Mouse (Mus musculus): Measurements from ENCODE around the gene Rabgap1l. TPM values are rescaled to one million over a fixed set of nuclear protein-coding genes. Genes with fewer than 3 reads are reported as not detected.

Rabgap1l gene
- polyA plus RNA-seq, 1 experiment from 2014 or later, result 12.0 TPM

- no peaks in the 10 kb centered on the region for H3K9me3 ChIP-seq (replicated peaks; ENCODE audit: low read length)
- no peak for DNase-seq (ENCODE audit: low spot score)
- ATAC-seq (replicated peaks; ENCODE audit: low FRiP score, low read depth), result no peak
- WGBS, result 83% methylated on average over 8 of the region's 8 CpGs
- H3K27ac ChIP-seq, result no peak overlapping the region
- H3K27me3 ChIP-seq (ENCODE audit: insufficient read depth, low read length), result no peaks in the 10 kb centered on the region
- no peak overlapping the region for H3K9ac ChIP-seq (ENCODE audit: low read depth, low read length)
- no peak for TF ChIP-seq CTCF (IDR thresholded peaks at IDR 0.05; ENCODE audit: low read depth)
- no peaks in the 10 kb centered on the region for H3K4me1 ChIP-seq (replicated peaks; ENCODE audit: insufficient read depth, low read length)
- H3K4me3 ChIP-seq (replicated peaks; ENCODE audit: low read depth, low read length), result no peak overlapping the region
- no peaks in the 10 kb centered on the region for H3K36me3 ChIP-seq (ENCODE audit: insufficient read depth, low read length)
- H3K4me2 ChIP-seq (ENCODE audit: low read length), result no peak overlapping the region
These were observed 616.1 kb downstream of the Rabgap1l start for GRCm38 (mm10) chr1:160176903-160177302.

MicroRNAs within 50 kb of the gene (microRNA counts, 519-probe panel; counts per million panel counts)
- microRNA mmu-miR-1927, result 330 counts per million, percentile 68 among the panel's probes with 10 or more counts

Small RNA genes within 50 kb of the gene (microRNA-seq; reads per million reads assigned to microRNA genes)
- gene Mir1927, result 1.2 reads per million

Other genes starting within 250 kb of the Rabgap1l start
- 5.9 and 6.4 TPM in 2 replicates for gene Rc3h1, start 113.2 kb upstream of the Rabgap1l start, polyA plus RNA-seq (2015; fragmentation: Nextera tagmentation; extraction: Ambion mirVana)
- 1.8 TPM in 2 replicates for gene Serpinc1, start 185.4 kb upstream of the Rabgap1l start, polyA plus RNA-seq (2015; fragmentation: Nextera tagmentation; extraction: Ambion mirVana)
- 5.1 and 7.4 TPM in 2 replicates for gene Zbtb37, start 241.6 kb upstream of the Rabgap1l start, polyA plus RNA-seq (2015; fragmentation: Nextera tagmentation; extraction: Ambion mirVana)

All from kidney, postnatal 0 days (tissue).